Mouse (Mus musculus): Measurements from ENCODE around the gene Mex3a. TPM values are rescaled to one million over a fixed set of nuclear protein-coding genes. Genes with fewer than 3 reads are reported as not detected.
A peak's percentile ranks its signal among the peaks of the same experiment; 100 is the strongest.

The Mex3a gene
- total RNA-seq, 2 experiments from 2014 or later, result 0.19 to 0.34 TPM

DNA sequence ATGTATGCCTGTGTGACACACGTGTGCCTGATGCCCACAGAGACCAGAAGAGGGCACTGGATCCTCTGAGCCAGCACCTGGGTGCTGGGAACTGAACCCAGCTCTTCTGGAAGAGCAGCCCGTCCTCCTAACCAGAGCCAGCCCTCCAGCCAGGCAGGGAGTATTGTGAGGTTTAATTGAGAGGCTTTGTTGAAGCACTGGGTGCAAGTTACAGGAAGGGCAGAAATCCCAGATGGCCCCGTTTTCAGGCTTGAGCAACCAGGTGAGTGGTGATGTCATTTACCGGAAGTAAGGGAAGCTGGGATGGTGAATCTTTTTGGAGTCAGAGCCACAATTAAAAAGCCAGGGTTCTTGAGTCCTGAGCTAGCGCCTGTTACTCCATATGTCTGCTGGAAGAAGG, 7.2 kb upstream of the Mex3a start:
- no peak for ATAC-seq (replicated peaks; ENCODE audit: low FRiP score, poor library complexity, severe bottlenecking)

DNA sequence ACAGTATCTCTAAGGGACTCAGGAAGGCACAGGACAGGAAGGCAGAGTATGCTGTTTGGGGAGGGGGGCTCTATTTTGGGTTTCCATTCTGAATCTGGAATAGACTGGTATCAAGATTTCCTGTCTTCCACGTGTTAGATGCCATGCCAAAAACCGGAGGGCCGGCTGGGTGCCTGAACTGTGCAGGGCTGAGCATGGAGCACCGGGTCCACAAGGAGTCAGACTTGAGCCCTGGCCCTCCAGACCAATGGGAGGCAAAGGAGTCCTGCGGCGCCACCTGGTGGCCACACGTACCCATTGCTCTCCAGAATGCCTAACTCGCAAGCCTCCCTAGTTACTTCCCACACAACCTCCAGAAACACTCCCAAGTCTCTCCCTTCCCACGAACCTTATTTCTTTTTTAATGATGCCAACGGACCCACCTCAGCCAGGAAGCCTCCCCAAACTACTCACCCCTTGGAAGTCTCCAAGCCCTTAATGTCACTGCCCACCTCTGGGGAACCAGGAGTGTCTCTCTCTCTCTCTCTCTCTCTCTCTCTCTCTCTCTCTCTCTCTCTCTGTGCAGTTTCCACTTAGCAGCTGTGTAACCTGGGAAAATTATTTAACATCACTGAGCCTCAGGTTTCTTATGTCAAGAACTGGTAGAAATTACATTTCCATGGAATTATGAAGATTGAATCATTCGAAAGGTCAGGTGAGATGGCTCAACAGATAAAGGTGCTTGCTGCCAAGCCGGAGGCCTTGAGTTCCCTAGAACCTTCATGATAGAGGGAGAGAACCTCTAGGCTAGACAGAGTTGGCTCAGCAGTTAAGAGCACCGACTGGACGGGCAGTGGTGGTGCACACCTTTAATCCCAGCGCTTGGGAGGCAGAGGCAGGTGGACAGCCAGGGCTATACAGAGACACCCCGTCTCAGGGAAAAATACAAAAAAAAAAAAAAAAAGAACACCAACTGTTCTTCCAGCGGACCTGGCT, 5.8 kb upstream of the Mex3a start:
- ATAC-seq (replicated peaks; ENCODE audit: low FRiP score, poor library complexity, severe bottlenecking), result peak; percentile 85

DNA sequence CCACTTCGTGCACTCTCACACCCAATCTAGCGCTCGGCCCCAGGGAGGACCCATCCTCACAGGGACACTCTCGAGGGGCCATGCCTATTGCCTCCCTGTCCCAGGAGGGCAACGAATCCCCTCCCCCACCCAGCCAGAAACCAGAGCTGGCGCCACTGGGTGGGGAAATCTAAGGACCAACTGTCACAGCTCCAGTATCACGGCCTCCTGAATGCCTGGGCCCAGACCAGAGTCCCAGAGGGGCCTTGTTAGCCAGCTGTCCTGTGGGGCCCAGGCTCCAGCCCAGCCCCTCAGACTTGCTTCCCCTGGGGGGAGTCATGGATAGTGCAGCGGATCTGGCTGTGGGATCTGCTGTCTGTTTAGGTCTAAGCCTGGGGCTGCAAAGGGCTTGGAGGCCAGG, 4.6 kb upstream of the Mex3a start:
- no peak for ATAC-seq (replicated peaks; ENCODE audit: low FRiP score, poor library complexity, severe bottlenecking)

DNA sequence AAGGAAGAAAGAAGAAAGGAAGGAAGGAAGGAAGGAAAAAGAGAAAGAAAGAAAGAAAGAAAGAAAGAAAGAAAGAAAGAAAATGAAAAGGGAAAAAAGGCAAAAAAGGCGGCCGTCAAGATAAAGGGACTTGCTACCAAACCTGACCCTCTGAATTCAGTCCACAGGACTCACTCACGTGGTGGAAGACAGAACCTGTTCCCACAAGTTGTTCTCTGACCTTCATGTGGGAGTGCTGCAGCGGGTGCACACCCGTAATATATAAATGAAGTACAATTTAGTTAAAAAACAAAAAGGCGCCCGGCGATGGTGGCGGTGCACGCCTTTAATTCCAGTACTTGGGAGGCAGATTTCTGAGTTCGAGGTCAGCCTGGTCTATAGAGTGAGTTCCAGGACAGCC, 3.5 kb upstream of the Mex3a start:
- no peak for ATAC-seq (replicated peaks; ENCODE audit: low FRiP score, poor library complexity, severe bottlenecking)

DNA sequence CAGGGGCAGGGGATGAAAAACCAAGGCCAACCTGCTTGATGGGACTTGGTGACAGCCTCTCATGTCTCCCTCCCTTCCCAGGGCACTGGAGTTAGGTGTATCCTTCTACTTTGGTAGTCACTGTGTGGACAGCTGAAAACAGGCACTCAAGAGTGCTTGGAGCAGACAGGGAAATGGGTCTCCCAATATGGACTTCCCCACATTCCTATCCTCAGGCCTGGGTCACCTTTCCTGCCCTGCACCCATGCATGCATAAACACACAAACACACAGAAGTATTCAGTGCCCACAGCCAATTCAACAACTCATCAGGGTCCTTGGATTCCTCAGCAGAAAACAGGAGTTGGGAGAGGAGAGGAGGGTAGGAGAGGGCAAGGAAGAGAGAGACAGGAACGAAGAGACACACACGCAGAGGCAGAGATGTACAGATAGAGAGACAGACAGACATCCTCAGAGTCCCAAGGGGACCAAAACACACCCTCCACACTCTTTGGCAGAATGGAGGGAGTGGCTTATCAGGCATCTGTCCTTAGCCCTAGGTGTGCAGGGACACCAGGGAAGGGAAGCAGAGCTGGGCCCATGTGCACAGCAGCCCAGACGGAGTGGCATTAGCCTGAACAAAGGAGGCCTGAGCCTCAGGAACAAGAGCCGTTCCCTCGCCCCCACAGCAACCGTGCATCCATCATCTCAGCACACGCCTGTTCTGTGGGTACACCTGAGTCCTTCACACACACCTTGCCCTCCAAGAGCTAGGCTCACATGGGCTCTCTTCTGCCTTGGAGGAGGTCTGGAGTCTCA, 2.8 kb upstream of the Mex3a start:
- no peak for ATAC-seq (replicated peaks; ENCODE audit: low FRiP score, poor library complexity, severe bottlenecking)

DNA sequence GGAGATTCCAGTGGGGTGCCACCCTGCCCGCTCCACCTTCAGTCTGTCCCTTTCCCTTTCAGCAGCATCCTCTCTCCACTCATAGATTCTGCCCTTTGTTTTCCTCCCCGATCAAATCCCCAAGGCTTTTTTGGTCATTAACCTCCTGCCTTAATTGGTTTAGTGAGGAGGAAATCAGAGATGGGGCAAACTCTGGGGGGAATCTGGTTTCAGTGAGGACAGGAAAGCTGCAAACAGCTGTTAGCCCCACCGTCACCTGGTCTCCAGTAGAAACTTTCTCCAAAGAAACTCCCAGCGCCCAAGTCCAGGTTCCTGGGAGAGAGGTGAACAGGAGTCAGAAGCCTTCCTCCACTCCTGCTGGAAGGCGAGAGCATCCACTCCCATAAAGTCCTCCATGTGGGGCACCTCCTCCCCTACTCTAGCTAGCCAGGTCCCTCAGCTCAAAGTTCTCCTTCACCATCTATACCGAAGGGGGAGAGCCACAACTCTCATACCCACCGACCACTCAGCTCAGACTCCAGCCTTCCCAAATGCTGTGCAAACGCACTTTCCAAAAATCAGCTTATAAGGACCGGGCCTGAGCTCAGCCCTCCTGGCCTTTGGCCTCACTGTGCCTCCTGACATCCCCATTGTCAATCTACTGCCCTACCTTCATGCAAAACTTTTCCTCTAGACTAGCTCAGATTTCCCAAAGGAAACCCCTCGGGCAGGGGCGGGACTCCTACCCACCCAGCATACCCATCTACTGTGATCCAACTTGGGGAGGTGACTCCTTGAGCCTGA, 1.9 kb upstream of the Mex3a start:
- no peak for ATAC-seq (replicated peaks; ENCODE audit: low FRiP score, poor library complexity, severe bottlenecking)

DNA sequence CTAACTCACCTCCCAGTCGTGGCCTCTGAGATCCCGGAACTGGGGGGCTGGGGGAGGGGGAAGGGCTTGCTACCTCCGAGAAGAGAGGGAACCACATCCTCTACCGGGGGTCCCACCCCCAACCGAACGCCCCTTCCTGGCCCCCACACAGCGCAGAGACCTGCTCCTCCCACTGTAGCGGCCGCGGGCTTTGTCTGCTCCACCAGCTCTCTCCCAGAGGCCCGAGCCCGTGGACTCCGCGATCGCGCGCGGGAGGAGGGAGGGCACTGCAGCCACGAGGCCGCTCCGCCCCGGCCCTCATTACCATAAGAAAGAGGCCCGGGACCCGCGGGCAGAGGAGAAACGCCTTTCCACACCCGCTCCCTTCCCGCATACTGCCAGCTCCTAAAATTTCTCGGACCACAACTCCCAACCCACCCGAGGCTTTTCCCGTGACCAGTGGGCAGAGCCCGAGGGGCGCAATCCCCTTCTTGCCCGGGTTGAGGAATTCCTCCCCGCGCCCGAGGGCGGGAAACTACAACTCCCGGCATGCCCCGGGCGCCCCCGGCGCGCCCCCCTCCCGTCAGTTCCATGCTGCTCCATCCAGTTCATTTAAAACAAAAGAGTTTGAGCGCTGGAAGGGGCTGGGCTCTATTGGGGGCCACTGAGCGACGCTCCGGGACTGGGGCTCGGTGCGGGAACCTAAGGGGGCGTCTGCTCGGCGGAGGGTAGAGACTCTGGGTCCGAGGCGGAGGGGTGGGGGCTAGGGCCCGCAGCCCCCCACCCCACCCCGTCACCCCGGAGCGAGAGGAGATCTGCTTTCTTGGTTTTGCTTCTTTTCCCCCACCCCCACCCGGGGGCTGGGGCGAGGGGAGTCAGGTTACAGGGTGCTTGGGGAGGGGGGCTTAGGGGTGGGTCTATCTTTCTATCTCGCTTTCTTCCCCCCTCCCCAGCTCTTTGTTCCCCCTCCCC, 572 bp upstream of the Mex3a start:
- peak; percentile 38; the same call in 1 of the 2 replicates for ATAC-seq (replicated peaks; ENCODE audit: low FRiP score, poor library complexity, severe bottlenecking)

DNA sequence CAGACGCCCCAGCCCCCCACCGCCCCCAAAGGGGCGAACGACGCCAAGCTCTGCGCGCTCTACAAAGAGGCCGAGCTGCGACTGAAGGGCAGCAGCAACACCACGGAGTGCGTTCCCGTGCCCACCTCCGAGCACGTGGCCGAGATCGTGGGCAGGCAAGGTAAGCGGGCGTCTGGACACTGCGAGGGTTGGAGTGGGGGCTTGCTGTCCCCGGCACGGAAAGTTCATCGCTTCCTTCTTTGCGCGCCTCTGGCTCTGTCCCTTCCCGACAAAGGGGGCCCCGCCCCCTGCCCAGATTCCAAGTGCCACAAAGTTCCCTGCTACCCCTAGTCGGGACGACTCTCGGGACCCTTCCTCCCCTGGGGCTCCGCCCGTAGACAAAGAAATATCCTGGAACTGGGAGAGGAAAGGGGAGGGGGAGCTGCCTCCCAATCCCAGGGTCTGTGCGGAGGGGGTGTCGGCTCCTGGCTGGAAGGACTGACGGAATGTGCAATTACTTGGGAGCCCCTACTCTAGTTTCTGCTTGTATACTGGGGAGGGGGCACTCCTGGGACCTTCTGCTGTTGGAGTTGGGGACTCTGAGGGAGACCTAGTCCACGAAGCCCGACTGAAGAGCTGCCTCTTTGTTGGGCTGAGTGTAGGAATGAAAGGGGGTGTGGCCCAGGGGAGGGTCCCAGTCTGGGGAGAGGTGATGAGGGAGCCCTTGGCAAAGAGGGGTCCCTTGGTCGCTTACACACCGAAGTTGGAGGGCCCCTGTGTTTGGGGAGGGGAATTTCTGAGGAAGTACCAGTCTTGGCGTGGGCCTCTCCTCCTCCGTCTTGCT, 705 bp downstream of the Mex3a start:
- no peak for ATAC-seq (replicated peaks; ENCODE audit: low FRiP score, poor library complexity, severe bottlenecking)

DNA sequence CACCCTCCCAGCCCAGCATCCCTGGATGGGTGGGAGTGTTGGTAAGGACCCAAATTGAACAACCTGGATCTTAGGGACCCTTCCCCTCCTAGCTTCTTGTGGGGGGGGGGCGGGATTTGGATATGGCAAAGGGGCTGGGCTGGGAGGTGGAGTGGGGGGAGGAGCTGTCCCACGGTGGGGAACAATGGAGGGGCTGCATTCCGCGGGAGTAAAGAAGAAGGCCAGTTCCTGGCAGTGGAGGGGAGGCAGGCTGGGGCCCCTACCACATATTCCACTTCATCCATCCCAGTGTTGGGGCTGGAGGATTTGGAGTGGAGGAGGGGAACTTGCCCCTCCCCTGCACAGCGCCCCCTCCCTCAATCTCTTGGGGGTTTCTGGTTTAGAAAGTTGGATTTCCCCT, 1.5 kb downstream of the Mex3a start:
- no peak for ATAC-seq (replicated peaks; ENCODE audit: low FRiP score, poor library complexity, severe bottlenecking)

DNA sequence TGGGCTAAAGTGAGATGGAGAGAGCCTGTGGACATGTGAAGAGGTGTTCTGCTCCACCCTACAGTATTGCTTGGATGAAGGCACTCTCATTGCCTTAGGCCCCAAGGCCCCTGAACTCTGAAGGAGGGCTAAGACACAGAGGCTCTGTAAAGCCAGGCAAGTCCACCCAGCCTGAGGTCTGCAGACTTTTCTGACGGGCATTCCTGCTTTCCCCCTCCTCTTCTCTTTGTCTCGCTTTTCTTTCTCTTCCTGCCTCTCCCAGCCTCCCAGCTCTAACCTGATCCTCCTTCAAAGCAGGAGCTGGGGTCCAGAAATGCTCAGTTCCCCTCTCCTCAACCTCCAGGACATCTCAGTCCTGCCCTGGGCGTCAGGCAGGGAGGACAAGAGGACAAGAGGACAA, 2.8 kb downstream of the Mex3a start:
- ATAC-seq (replicated peaks; ENCODE audit: low FRiP score, poor library complexity, severe bottlenecking), result no peak

DNA sequence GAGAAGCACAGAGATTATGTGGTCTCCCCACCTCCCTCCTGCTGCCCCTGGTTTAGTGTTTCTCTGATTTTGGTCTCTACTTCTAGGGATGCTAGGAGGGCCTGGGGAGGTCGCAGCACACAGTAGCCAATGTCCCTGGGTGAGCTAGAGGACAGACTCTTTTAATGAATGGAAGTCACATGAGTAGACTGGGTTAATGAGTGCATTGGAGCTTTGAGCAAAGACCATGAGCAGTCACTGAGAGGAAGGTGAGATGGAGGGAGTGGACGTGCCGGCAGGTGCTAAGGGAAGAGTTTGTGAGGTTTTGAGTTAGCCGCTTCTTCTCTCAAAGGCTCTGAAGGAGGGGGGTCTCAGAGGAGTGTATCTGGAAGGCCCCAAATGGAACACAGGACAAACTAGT, 3.3 kb downstream of the Mex3a start:
- no peak for ATAC-seq (replicated peaks; ENCODE audit: low FRiP score, poor library complexity, severe bottlenecking)

DNA sequence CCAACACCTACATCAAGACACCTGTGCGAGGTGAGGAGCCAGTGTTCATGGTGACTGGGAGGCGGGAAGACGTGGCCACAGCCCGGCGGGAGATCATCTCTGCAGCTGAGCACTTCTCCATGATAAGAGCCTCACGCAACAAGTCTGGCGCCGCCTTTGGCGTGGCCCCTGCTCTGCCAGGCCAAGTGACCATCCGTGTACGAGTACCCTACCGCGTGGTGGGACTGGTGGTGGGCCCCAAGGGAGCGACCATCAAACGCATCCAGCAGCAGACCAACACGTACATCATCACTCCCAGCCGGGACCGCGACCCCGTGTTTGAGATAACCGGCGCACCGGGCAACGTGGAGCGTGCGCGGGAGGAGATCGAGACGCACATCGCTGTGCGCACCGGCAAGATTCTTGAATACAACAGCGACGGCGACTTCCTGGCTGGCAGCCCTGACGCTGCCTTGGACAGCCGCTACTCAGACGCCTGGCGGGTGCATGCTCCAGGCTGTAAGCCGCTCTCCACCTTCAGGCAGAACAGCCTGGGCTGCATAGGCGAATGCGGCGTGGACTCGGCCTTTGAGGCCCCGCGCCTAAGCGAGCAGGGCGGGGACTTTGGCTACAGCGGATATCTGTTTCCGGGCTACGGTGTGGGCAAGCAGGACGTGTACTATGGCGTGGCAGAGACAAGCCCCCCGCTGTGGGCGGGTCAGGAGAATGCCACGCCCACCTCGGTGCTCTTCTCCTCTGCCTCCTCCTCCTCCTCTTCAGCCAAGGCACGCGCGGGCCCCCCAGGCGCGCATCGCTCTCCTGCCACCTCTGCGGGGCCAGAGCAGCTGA, 4.1 kb downstream of the Mex3a start:
- no peak for ATAC-seq (replicated peaks; ENCODE audit: low FRiP score, poor library complexity, severe bottlenecking)

DNA sequence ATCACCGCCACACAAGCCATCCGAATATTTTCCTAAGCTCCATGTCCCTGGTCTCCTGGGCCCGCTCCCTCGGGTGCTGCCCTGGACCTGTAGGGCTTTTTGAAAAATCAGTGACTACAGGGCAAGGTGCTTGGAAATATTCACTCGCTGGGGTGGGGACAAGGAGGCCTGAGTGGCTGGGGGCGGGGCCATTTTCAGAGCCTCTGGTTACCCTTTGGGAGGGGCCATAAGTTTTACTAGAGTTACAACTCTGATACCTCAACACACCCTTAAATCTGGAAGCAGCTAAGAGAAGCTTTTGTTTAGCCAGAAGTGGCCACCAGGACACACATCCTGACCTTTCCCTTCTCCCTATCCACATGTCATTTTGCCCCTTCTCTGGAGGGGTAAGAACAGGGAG, 5.0 kb downstream of the Mex3a start:
- no peak for ATAC-seq (replicated peaks; ENCODE audit: low FRiP score, poor library complexity, severe bottlenecking)

DNA sequence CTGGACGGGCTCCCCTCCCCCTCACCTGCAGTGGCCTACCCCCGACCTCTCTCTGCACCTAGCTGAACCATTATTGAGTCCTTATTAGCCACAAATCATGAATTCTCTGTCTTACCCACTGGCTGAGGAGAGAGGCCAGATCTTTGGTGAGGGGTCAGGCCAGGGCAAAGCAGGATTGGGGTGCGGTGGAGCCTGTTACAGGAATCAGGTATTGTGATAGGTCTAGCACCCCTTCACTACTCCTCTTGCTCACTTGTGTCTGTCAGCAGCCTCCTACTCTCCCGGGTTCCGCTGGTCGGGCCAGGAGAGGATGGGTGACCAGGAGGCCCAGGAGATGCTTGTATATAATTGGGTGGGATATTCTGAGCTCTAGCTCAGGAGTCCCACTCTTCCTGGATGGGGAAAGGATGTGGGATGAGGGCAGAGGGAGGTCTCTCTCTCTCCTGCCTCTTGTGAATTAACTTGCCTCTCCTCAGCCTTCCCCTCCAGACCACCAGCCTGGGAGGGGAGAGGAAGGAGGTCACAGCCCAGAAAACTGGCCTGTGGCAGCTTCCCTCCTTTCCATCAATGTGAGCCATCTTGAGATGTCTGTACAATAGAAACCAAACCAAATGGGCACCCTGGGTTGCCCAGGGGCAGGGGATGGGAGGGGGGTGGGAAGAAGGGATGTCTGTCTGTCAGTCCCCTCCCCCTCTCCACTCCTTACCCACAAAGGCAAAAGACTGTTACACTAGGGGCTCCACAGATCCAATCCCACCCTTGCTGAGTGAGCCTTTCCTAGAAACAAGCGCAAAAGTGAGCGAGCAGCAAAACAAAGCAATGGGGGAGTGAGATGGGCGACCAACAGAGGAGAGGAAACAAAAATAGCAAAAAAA, 6.3 kb downstream of the Mex3a start:
- ATAC-seq (replicated peaks; ENCODE audit: low FRiP score, poor library complexity, severe bottlenecking), result no peak

DNA sequence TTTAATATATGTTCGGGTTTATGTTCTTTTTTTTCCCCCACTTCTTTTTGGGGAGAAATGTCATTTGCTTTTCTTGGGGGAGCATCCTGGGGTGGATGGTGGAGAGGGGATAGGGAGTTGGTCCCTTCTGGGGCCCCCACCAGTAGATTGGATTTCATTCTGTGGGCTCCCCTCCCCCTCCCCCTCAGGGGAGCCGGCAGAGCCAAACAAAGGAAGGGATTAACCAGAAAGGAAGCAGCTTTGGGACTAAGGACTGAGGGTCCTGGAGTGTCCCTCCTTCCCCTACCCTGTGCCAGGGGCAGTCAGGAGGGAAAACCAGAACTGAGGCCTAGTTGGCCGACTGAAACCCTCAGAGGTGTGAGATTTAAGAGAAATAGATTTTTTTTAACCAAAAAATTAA, 7.2 kb downstream of the Mex3a start:
- ATAC-seq (replicated peaks; ENCODE audit: low FRiP score, poor library complexity, severe bottlenecking), result no peak

DNA sequence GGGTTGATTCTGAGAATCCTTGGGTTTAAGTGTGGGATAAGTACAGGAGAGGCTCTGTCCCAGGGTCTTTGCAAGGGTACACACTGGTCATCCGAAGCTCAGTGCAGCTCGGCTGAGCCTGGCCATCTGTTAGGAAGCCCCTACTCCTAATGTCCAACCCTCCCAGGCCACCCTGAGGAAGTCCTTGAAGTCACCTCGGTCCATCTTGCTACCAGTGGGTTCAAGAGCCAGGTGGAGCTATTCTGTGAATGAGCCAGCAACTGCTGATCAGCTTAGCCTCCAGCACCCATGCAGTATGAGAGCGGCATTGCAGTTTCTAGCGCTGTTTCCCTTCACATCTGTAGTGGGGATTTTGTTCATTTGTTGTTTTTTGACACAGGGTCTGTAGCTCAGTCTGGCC, 7.9 kb downstream of the Mex3a start:
- ATAC-seq (replicated peaks; ENCODE audit: low FRiP score, poor library complexity, severe bottlenecking), result no peak

Data from erythroblast, adult 5-6 weeks (primary cell).